25 mouse cellular contexts compared by ENCODE assay signal in genomic region chr3:126701067-126701466, GRCm38 (mm10).
DNase-seq lines count a peak whose midpoint lies in the region; ATAC-seq and TF ChIP-seq lines count a peak whose summit lies in the region.
"Had no signal": no experiment of that assay in that cellular context is flagged by ENCODE, and none has a peak within 500 bp of the region (broad histone marks: within the 10 kb centered on the region; RNA-seq: fewer than 3 reads in every experiment).

No protein-coding gene starts in this region.

- no peaks in the 10 kb centered on the region for H3K9me3 ChIP-seq in heart, embryonic 12.5 days (replicated peaks)
- no peaks in the 10 kb centered on the region for H3K9me3 ChIP-seq in hindbrain, embryonic 10.5 days
- H3K9me3 ChIP-seq in hindbrain, postnatal 0 days (ENCODE audit: low read length), result no peaks in the 10 kb centered on the region
- H3K9me3 ChIP-seq in forebrain, embryonic 10.5 days, result peaks cover 3% of the 10 kb centered on the region; the same call in 1 of the 2 replicates
- H3K9me3 ChIP-seq: embryonic facial prominence, embryonic 10.5 days; embryonic facial prominence, embryonic 15.5 days; forebrain, embryonic 13.5 days; hindbrain, embryonic 13.5 days; limb, embryonic 13.5 days; lung, embryonic 15.5 days; midbrain, embryonic 10.5 days; neural tube, embryonic 12.5 days had no signal

- TF ChIP-seq POLR2A in cerebellum, adult 2 months (IDR thresholded peaks at IDR 0.05; ENCODE audit: borderline replicate concordance, insufficient read depth, low read length), result no peak

- no peaks in the 10 kb centered on the region for H3K36me3 ChIP-seq in heart, embryonic 12.5 days
- no peaks in the 10 kb centered on the region for H3K36me3 ChIP-seq in hindbrain, embryonic 10.5 days
- H3K36me3 ChIP-seq in hindbrain, postnatal 0 days (ENCODE audit: insufficient read depth, low read length), result no peaks in the 10 kb centered on the region
- H3K36me3 ChIP-seq in splenic B cell, adult 2 months (ENCODE audit: control insufficient read depth, insufficient read depth, low read length, poor library complexity, severe bottlenecking), result no peaks in the 10 kb centered on the region; the same call in 1 of the 2 replicates
- no peaks in the 10 kb centered on the region for H3K36me3 ChIP-seq in forebrain, embryonic 10.5 days (replicated peaks)
- H3K36me3 ChIP-seq: embryonic facial prominence, embryonic 10.5 days; embryonic facial prominence, embryonic 15.5 days; hindbrain, embryonic 13.5 days; limb, embryonic 13.5 days; lung, embryonic 15.5 days; midbrain, embryonic 10.5 days; neural tube, embryonic 12.5 days had no signal

- H3K4me3 ChIP-seq in cerebellum, adult 2 months (replicated peaks; ENCODE audit: insufficient read depth, low read depth, low read length), result no peak overlapping the region
- H3K4me3 ChIP-seq in heart, embryonic 12.5 days, result no peak overlapping the region
- no peak overlapping the region for H3K4me3 ChIP-seq in hindbrain, embryonic 10.5 days
- H3K4me3 ChIP-seq in hindbrain, postnatal 0 days (ENCODE audit: low read length), result no peak overlapping the region
- no peak overlapping the region for H3K4me3 ChIP-seq in forebrain, embryonic 10.5 days
- H3K4me3 ChIP-seq: embryonic facial prominence, embryonic 10.5 days; embryonic facial prominence, embryonic 15.5 days; forebrain, embryonic 13.5 days; hindbrain, embryonic 13.5 days; left cerebral cortex, adult 2 months; limb, embryonic 13.5 days; lung, embryonic 15.5 days; midbrain, embryonic 10.5 days; myocyte; neural tube, embryonic 12.5 days had no signal

- peaks cover 13% of the 10 kb centered on the region; the same call in 1 of the 2 replicates for H3K4me1 ChIP-seq in cerebellum, adult 2 months (ENCODE audit: control insufficient read depth, insufficient read depth, low read length)
- peaks cover 38% of the 10 kb centered on the region for H3K4me1 ChIP-seq in heart, embryonic 12.5 days (replicated peaks)
- 0 out of 2 replicates have a peak, but pooled peaks cover 6% of the 10 kb centered on the region for H3K4me1 ChIP-seq in hindbrain, embryonic 10.5 days (replicated peaks)
- H3K4me1 ChIP-seq in hindbrain, postnatal 0 days (ENCODE audit: insufficient read depth, low read length), result no peaks in the 10 kb centered on the region
- peaks cover 25% of the 10 kb centered on the region for H3K4me1 ChIP-seq in forebrain, embryonic 10.5 days
- H3K4me1 ChIP-seq: embryonic facial prominence, embryonic 15.5 days; neural tube, embryonic 12.5 days had no signal

- H3K27ac ChIP-seq in cerebellum, adult 2 months (ENCODE audit: insufficient read depth, low read length), result 0 out of 2 replicates have a peak overlapping the region, but pooled peaks have one; percentile 1
- H3K27ac ChIP-seq in heart, embryonic 12.5 days (ENCODE audit: poor library complexity, severe bottlenecking), result peak overlapping the region; percentile 51
- H3K27ac ChIP-seq in hindbrain, embryonic 10.5 days, result 0 out of 2 replicates have a peak overlapping the region, but pooled peaks have one; percentile 16
- no peak overlapping the region for H3K27ac ChIP-seq in hindbrain, postnatal 0 days
- H3K27ac ChIP-seq in forebrain, embryonic 10.5 days, result no peak overlapping the region
- H3K27ac ChIP-seq: embryonic facial prominence, embryonic 10.5 days; embryonic facial prominence, embryonic 15.5 days; forebrain, embryonic 13.5 days; hindbrain, embryonic 13.5 days; left cerebral cortex, adult 2 months; limb, embryonic 13.5 days; lung, embryonic 15.5 days; midbrain, embryonic 10.5 days; neural tube, embryonic 12.5 days had no signal

- 86% methylated on average over 6 of the region's 6 CpGs for WGBS in cerebellum, adult 2 months
- 69% methylated on average over 6 of the region's 6 CpGs for WGBS in heart, embryonic 12.5 days
- WGBS in hindbrain, embryonic 10.5 days, result 89% methylated on average over 6 of the region's 6 CpGs
- 91% methylated on average over 6 of the region's 6 CpGs for WGBS in hindbrain, postnatal 0 days
- 89% methylated on average over 6 of the region's 6 CpGs for WGBS in forebrain, embryonic 10.5 days

- no peak for ATAC-seq in heart, embryonic 12.5 days (ENCODE audit: insufficient number of reproducible peaks, low FRiP score)
- no peak for ATAC-seq in hindbrain, postnatal 0 days
- ATAC-seq: forebrain, embryonic 13.5 days had no signal

- H3K9ac ChIP-seq in heart, embryonic 12.5 days, result no peak overlapping the region
- H3K9ac ChIP-seq in hindbrain, postnatal 0 days (replicated peaks; ENCODE audit: low read length), result no peak overlapping the region
- H3K9ac ChIP-seq: embryonic facial prominence, embryonic 15.5 days; forebrain, embryonic 13.5 days; hindbrain, embryonic 13.5 days; limb, embryonic 13.5 days; lung, embryonic 15.5 days; neural tube, embryonic 12.5 days had no signal

- no peak overlapping the region for H3K4me2 ChIP-seq in heart, embryonic 12.5 days
- no peak overlapping the region for H3K4me2 ChIP-seq in hindbrain, postnatal 0 days (ENCODE audit: low read depth, low read length)
- H3K4me2 ChIP-seq: embryonic facial prominence, embryonic 15.5 days; forebrain, embryonic 13.5 days; hindbrain, embryonic 13.5 days; limb, embryonic 13.5 days; liver, embryonic 11.5 days; lung, embryonic 15.5 days; neural tube, embryonic 12.5 days had no signal

- DNase-seq in cerebellum, adult 2 months, result no peak
- DNase-seq in cerebellum, postnatal 36 days, result no peak
- no peak for DNase-seq in heart, adult 8-10 months (ENCODE audit: low spot score)
- no peak for DNase-seq in hindbrain, embryonic 10.5 days (ENCODE audit: low spot score)
- DNase-seq in hindbrain, postnatal 0 days (ENCODE audit: low spot score), result no peak
- peak; percentile 32 for DNase-seq in splenic B cell, adult 2 months (ENCODE audit: low read depth, low spot score)
- no peak for DNase-seq in forebrain, embryonic 10.5 days (ENCODE audit: extremely low spot score, low spot score)
- DNase-seq: adrenal gland, postnatal 14 days; gastrocnemius, postnatal 36 days; kidney, adult 11 months; kidney, postnatal 14 days; right cerebral cortex, adult 18-20 months; thymus, postnatal 14 days had no signal

- H3K27me3 ChIP-seq in cerebellum, adult 2 months (ENCODE audit: control insufficient read depth, insufficient read depth, low read length), result no peaks in the 10 kb centered on the region
- H3K27me3 ChIP-seq in heart, embryonic 12.5 days (replicated peaks), result no peaks in the 10 kb centered on the region
- H3K27me3 ChIP-seq in hindbrain, embryonic 10.5 days (ENCODE audit: insufficient read depth, poor library complexity, severe bottlenecking), result no peaks in the 10 kb centered on the region
- H3K27me3 ChIP-seq in hindbrain, postnatal 0 days (ENCODE audit: insufficient read depth, low read length), result no peaks in the 10 kb centered on the region
- H3K27me3 ChIP-seq in splenic B cell, adult 2 months (ENCODE audit: control insufficient read depth, insufficient read depth, low read length, poor library complexity, severe bottlenecking), result no peaks in the 10 kb centered on the region
- H3K27me3 ChIP-seq in forebrain, embryonic 10.5 days (ENCODE audit: poor library complexity, severe bottlenecking), result no peaks in the 10 kb centered on the region
- H3K27me3 ChIP-seq: embryonic facial prominence, embryonic 15.5 days; forebrain, embryonic 13.5 days; hindbrain, embryonic 13.5 days; limb, embryonic 13.5 days; lung, embryonic 15.5 days; neural tube, embryonic 12.5 days had no signal

- TF ChIP-seq CTCF in cerebellum, adult 2 months (IDR thresholded peaks at IDR 0.05; ENCODE audit: borderline replicate concordance, insufficient read depth, low read depth, low read length), result no peak
- no peak for TF ChIP-seq CTCF in hindbrain, postnatal 0 days (IDR thresholded peaks at IDR 0.05; ENCODE audit: low read depth)

Comparison
In these comparisons a context has a peak if more than half of its experiments do, and no peak if none do; other contexts are left out.
1. H3K27ac ChIP-seq: peak in cerebellum, adult 2 months (single experiment), heart, embryonic 12.5 days (single experiment) and hindbrain, embryonic 10.5 days (single experiment); none in hindbrain, postnatal 0 days (single experiment) and forebrain, embryonic 10.5 days (single experiment).